Mouse (Mus musculus) midbrain, embryonic 14.5 days (tissue): ENCODE data around the gene Wdr4. TPM values are rescaled to one million over a fixed set of nuclear protein-coding genes. Genes with fewer than 3 reads are reported as not detected.

Experiments used
- ATAC-seq: fragments of 200-750 bp; cut with Nextera tagmentation; 2 replicates; pipeline ENCODE4 v1.8.0; 2017; ENCODE audit warnings: moderate number of reproducible peaks, moderate library complexity; ENCODE audit not compliant: low FRiP score, low TSS enrichment
- DNase-seq: peaks from one replicate; pipeline ENCODE4 v3.0.0-alpha.2; 2015
- H3K27ac ChIP-seq: fragments of 300-500 bp; sonication (generic); replicated peaks from 2 replicates; pipeline ENCODE4 v1.5.1; 2014; ENCODE audit warnings: mild to moderate bottlenecking, low read depth, low read length, moderate library complexity
- H3K27me3 ChIP-seq: fragments of 300-500 bp; sonication (generic); 2 replicates; pipeline ENCODE4 v1.6.1; 2014; ENCODE audit warnings: low read length, control low read depth, mixed read lengths; ENCODE audit not compliant: control insufficient read depth, insufficient read depth
- H3K36me3 ChIP-seq: fragments of 300-500 bp; sonication (generic); 2 replicates; pipeline ENCODE4 v1.6.1; 2014; ENCODE audit warnings: low read length, control low read depth; ENCODE audit not compliant: control insufficient read depth, insufficient read depth
- H3K4me1 ChIP-seq: fragments of 300-500 bp; sonication (generic); 2 replicates; pipeline ENCODE4 v1.6.1; 2014; ENCODE audit warnings: mild to moderate bottlenecking, antibody characterized with exemption, low read length, control low read depth; ENCODE audit not compliant: control insufficient read depth, insufficient read depth
- H3K4me2 ChIP-seq: fragments of 300-500 bp; sonication (generic); 2 replicates; pipeline ENCODE4 v1.6.1; 2014; ENCODE audit warnings: mild to moderate bottlenecking, low read length, moderate library complexity
- H3K4me3 ChIP-seq: fragments of 300-500 bp; sonication (generic); replicated peaks from 2 replicates; pipeline ENCODE4 v1.5.1; 2014; ENCODE audit warnings: low read depth, low read length
- H3K9ac ChIP-seq: fragments of 300-500 bp; sonication (generic); replicated peaks from 2 replicates; pipeline ENCODE4 v1.6.1; 2014; ENCODE audit warnings: mild to moderate bottlenecking, low read length, moderate library complexity
- H3K9me3 ChIP-seq: fragments of 300-500 bp; sonication (generic); 2 replicates; pipeline ENCODE4 v1.6.1; 2016; ENCODE audit warnings: low read length, control low read depth, mixed read lengths; ENCODE audit not compliant: control insufficient read depth
- WGBS: fragments of 180-500 bp; shearing (Covaris S2); extraction: QIAGEN DNeasy Blood & Tissue Kit; methylation state at CpG from one replicate; pipeline ENCODE4 v1.1.7; 2014; 5-methylcytosine and 5-hydroxymethylcytosine counted together
- microRNA-seq: library from miRNA; unstranded; fragments of <30 nt; microRNA quantifications from one replicate; pipeline ENCODE4, GENCODE M21; 2016
- polyA plus RNA-seq: library from polyadenylated mRNA; unstranded; fragments of >200 nt; fragmentation: Nextera tagmentation; extraction: Ambion mirVana; gene quantifications from 2 replicates; pipeline ENCODE4 v1.2.1, GENCODE M21; 2014

The Wdr4 gene
- polyA plus RNA-seq, 1 experiment from 2014 or later, result 32.2 TPM

- Histone ChIP-seq H3K4me2 (no peak overlapping the region), H3K36me3 (peaks cover 32% of the 10 kb centered on the region), H3K9me3 (no peaks in the 10 kb centered on the region), H3K27ac (no peak overlapping the region), H3K4me3 (no peak overlapping the region), H3K9ac (no peak overlapping the region), H3K4me1 (0 out of 2 replicates have a peak, but pooled peaks cover 10% of the 10 kb centered on the region), H3K27me3 (no peaks in the 10 kb centered on the region)
- 89% methylated on average over 2 of the region's 2 CpGs for WGBS
- DNase-seq, result no peak
- ATAC-seq, result no peak
Measured at GRCm38 (mm10) chr17:31452816-31453215, 67.0 kb downstream of the Wdr4 start.

GRCm38 (mm10) chr17:31451179-31451708 lies 68.5 kb downstream of the Wdr4 start:
- no peaks in the 10 kb centered on the region for H3K9me3 ChIP-seq
- peaks cover 29% of the 10 kb centered on the region for H3K36me3 ChIP-seq
- H3K4me1 ChIP-seq, result 0 out of 2 replicates have a peak, but pooled peaks cover 10% of the 10 kb centered on the region
- no peaks in the 10 kb centered on the region for H3K27me3 ChIP-seq
- H3K27ac ChIP-seq, result peak overlapping the region; percentile 68
- WGBS, result 38% methylated on average over 8 of the region's 8 CpGs
- no peak overlapping the region for H3K4me3 ChIP-seq
- ATAC-seq (no peak), DNase-seq (peak; percentile 66)
- no peak overlapping the region for H3K9ac ChIP-seq
- H3K4me2 ChIP-seq, result no peak overlapping the region

- no peak overlapping the region for H3K9ac ChIP-seq
- H3K27me3 ChIP-seq, result no peaks in the 10 kb centered on the region
- H3K4me1 ChIP-seq, result 0 out of 2 replicates have a peak, but pooled peaks cover 10% of the 10 kb centered on the region
- no peak overlapping the region for H3K4me3 ChIP-seq
- peaks cover 34% of the 10 kb centered on the region for H3K36me3 ChIP-seq
- H3K27ac ChIP-seq, result no peak overlapping the region
- no peaks in the 10 kb centered on the region for H3K9me3 ChIP-seq
- no peak overlapping the region for H3K4me2 ChIP-seq
- ATAC-seq, result no peak
- 78% methylated on average over 3 of the region's 3 CpGs for WGBS
- DNase-seq, result peak; percentile 39
Measured at GRCm38 (mm10) chr17:31450206-31450605, 69.6 kb downstream of the Wdr4 start.

DNA sequence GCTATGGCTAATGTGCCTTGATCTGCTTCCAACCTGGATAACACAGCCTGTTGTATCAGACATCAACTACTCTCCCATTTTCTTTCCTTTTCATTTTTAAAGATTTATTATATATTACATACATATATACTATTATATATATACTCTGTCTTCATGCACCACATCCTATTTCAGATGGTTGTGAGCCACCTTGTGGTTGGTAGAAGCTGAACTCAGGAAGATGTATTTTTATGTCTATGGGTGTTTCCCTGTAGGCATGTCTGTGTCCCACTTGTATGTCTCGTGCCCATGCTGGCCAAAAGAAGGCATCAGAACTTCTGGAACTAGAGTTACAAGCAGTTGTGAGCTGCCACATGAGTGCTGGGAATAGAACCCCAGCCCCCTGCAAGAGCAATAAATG lies 71.3 kb downstream of the Wdr4 start:
- ATAC-seq, result no peak

DNA sequence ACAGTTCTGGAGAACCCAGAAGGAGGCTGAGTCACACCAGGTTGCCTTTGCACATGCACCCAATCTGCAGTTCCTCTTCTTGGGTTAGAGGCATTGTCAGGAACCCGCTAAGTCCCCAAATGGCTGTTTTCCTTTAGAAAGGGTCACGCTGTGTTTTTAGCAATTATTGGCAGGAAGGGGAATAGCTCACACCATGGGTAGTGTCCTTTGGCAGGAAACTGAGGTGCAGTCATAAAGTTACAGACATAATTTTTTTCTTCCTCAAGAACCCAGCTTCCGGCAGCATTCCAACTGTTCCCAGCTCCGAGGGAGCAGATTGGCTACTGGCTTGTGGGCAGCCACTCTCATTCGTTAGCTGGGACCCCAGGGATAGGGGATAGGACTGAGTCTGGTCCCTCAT lies 72.0 kb downstream of the Wdr4 start:
- no peak overlapping the region for H3K9ac ChIP-seq
- DNase-seq, result no peak
- WGBS, result 88% methylated on average over 5 of the region's 5 CpGs
- no peak overlapping the region for H3K27ac ChIP-seq
- no peak overlapping the region for H3K4me3 ChIP-seq
- no peak overlapping the region for H3K4me2 ChIP-seq
- peaks cover 22% of the 10 kb centered on the region for H3K36me3 ChIP-seq
- no peak for ATAC-seq
- no peaks in the 10 kb centered on the region for H3K27me3 ChIP-seq
- H3K9me3 ChIP-seq, result no peaks in the 10 kb centered on the region
- H3K4me1 ChIP-seq, result 0 out of 2 replicates have a peak, but pooled peaks cover 10% of the 10 kb centered on the region

More for the DNA sequence above, 71.3 kb downstream of the Wdr4 start:
- WGBS, result 81% methylated on average over 1 of the region's 1 CpGs
- H3K4me3 ChIP-seq, result no peak overlapping the region
- no peak overlapping the region for H3K4me2 ChIP-seq
- DNase-seq, result no peak
- peaks cover 27% of the 10 kb centered on the region for H3K36me3 ChIP-seq
- no peaks in the 10 kb centered on the region for H3K9me3 ChIP-seq
- no peaks in the 10 kb centered on the region for H3K27me3 ChIP-seq
- H3K9ac ChIP-seq, result no peak overlapping the region
- 0 out of 2 replicates have a peak, but pooled peaks cover 10% of the 10 kb centered on the region for H3K4me1 ChIP-seq
- no peak overlapping the region for H3K27ac ChIP-seq

DNA sequence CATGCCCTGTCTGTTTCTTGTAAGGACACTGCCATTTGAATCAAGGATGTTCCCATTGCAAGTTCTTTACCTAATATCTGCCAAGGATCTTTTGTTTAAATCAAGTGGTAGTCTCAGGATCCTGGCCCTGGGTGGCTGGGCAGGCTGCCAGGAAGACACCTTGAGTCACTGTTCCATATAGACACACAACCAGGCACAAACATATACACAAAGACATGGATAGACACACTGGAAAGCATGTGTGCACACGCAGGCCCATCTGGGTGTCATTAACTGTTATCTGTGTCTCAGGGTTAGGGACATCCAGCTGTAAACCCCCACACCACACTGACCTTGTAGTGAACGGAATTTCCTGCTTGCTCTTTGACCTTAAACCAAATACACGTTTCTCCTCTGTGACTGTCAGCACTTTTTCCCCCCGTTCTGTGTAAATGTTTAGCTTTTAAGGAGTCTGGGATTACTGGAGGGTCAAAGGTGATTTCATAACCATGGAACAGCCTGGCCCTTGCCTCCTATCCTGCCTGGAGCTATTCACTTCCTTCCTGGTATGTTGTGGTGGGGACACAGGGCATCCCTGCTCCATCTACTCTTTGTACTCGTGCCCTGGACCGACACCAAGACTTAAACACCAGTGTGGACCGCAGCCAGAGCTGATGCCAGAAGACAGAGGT lies 74.6 kb downstream of the Wdr4 start:
- Histone ChIP-seq H3K27ac (no peak overlapping the region), H3K4me2 (no peak overlapping the region), H3K9ac (no peak overlapping the region), H3K4me1 (no peaks in the 10 kb centered on the region), H3K9me3 (no peaks in the 10 kb centered on the region), H3K27me3 (no peaks in the 10 kb centered on the region), H3K4me3 (no peak overlapping the region), H3K36me3 (peaks cover 22% of the 10 kb centered on the region)
- WGBS, result 72% methylated on average over 7 of the region's 7 CpGs
- ATAC-seq (no peak), DNase-seq (no peak)

Small RNA genes within 50 kb of the gene (microRNA-seq; reads per million reads assigned to microRNA genes)
- gene Gm24970, result not detected

Other genes with a start within 250 kb of the Wdr4 start
- 1.5 and 2.0 TPM in 2 replicates for gene Rsph1, start 242.6 kb downstream of the Wdr4 start, polyA plus RNA-seq
- 12.0 and 12.8 TPM in 2 replicates for gene Slc37a1, start 233.2 kb downstream of the Wdr4 start, polyA plus RNA-seq
- 34.6 and 36.5 TPM in 2 replicates for gene Pde9a, start 133.8 kb downstream of the Wdr4 start, polyA plus RNA-seq
- gene Ndufv3, start 135 bp upstream of the Wdr4 start, polyA plus RNA-seq, result 419 and 525 TPM in 2 replicates
- 21.1 and 26.0 TPM in 2 replicates for gene Pknox1, start 44.8 kb upstream of the Wdr4 start, polyA plus RNA-seq
- gene Cbs, start 117.3 kb upstream of the Wdr4 start, polyA plus RNA-seq, result 4.9 and 5.5 TPM in 2 replicates
- 124 and 168 TPM in 2 replicates for gene U2af1, start 138.9 kb upstream of the Wdr4 start, polyA plus RNA-seq
- not detected in 2 replicates for gene Cryaa, start 157.8 kb upstream of the Wdr4 start, polyA plus RNA-seq